Mouse (Mus musculus) cortical plate, adult 2 months (tissue): ENCODE data around the gene Zdhhc18.

ENCODE experiments used
- CTCF ChIP-seq: fragments of 200-500 bp; IDR thresholded peaks from 2 replicates; pipeline ENCODE4 v1.5.1; 2011; ENCODE audit warnings: mild to moderate bottlenecking, control low read depth, low read length; ENCODE audit not compliant: insufficient read depth; ENCODE audit errors: extremely low read depth
- POLR2A ChIP-seq: fragments of 200-500 bp; IDR thresholded peaks from 2 replicates; pipeline ENCODE4 v1.6.1; 2011; ENCODE audit warnings: mild to moderate bottlenecking, low read length, control low read depth; ENCODE audit not compliant: insufficient read depth; ENCODE audit errors: extremely low read depth

DNA sequence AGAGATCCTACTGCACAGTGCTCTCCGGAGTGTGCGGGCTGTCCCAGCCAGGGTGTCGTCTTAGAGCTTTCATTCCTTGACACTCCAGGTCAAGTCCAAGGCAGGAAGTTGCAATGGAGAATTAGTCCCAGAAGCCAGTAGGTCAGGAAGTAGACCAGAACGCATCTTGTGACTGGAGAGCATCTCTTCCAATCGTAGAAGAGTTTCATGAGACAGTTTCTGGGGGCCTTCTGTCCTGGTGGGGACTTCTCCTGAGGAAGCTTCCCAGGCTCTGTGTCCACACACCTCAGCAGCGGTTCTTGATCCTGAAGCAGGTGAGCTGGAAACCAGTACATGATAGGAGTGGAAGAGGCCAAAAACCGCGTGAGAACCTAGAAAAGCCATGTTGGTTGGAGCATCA, 12.5 kb upstream of the Zdhhc18 start:
- TF ChIP-seq CTCF (no peak), POLR2A (no peak)
